Mouse (Mus musculus): ENCODE measurements around the gene S100a6.

S100a6 gene

GRCm38 (mm10) chr3:90612728-90613291 is at the start of gene S100a6:
Gene S100a6, plus strand, starts transcription at chr3:90612882.
- peak; percentile 84 for DNase-seq

DNA sequence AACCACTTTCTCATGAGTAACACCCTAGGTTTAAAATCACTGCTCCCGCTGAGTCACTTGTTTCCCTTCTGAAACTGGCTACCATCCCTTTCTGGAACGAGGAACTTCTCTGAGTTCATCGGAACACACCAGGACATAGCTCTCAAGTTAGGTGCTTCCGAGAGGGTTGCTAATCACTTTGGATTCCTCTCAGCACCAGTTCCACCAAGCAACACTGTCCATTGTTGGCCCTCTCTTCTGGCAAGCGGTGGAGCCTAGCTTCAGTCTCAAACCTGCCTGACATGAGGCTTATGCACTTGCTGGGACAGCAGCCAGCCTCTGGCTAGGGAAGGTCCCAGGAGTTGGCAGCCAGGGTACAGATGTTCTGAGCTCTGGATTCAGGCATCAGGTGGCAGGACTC is 38.0 kb upstream of the S100a6 start:
- no peak for DNase-seq

GRCm38 (mm10) chr3:90575320-90575719 is 37.4 kb upstream of the S100a6 start:
- DNase-seq = no peak

- DNase-seq = no peak
Measured at GRCm38 (mm10) chr3:90576351-90577001, 36.2 kb upstream of the S100a6 start.

- no peak for DNase-seq
Measured at GRCm38 (mm10) chr3:90579433-90579832, 33.2 kb upstream of the S100a6 start.

GRCm38 (mm10) chr3:90581141-90581540 is 31.5 kb upstream of the S100a6 start:
- DNase-seq = no peak

DNA sequence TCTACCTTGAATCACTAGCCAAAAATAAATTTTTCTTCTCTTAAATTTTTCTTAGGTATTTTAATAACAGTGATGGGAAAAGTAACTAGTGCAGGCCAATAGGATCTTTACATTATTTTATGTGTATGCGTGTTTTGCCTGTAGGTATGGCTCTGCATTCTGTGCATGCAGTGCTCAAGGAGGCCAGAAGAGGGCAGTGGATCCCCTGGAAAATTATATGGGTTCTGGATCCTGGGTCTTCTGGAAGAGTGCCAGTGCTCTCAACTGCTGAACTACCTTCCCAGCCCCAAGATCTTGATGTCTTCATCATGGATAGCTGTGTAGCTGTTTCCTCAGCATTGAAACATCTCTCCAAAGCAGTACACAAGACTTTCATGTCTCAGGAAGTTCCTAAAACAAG is 30.5 kb upstream of the S100a6 start:
- DNase-seq = no peak

- DNase-seq = no peak
Measured at GRCm38 (mm10) chr3:90582556-90582955, 30.1 kb upstream of the S100a6 start.

GRCm38 (mm10) chr3:90583893-90584292 is 28.8 kb upstream of the S100a6 start:
- DNase-seq = no peak

DNA sequence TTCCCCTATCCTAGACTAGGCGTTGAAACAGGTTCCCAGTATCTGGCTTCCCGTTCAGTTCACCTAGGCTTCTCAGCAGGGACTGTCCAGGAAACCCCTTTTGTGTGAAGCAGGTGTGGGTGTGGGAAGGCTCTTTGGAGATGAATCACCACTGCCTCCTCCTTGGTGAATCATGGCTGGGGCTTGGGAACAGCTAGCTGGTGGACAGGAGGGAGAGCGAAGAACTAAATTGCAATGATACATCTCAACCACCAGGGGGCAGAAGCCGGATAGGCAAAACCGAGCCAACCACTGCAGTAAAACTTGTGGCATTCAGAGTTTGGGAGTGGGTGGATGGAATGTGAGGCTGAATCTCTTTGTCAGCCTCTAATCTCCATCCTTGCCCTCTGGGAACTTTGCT is 27.1 kb upstream of the S100a6 start:
- peak; percentile 80 for DNase-seq

GRCm38 (mm10) chr3:90586016-90586643 is 26.6 kb upstream of the S100a6 start:
- DNase-seq = no peak

DNA sequence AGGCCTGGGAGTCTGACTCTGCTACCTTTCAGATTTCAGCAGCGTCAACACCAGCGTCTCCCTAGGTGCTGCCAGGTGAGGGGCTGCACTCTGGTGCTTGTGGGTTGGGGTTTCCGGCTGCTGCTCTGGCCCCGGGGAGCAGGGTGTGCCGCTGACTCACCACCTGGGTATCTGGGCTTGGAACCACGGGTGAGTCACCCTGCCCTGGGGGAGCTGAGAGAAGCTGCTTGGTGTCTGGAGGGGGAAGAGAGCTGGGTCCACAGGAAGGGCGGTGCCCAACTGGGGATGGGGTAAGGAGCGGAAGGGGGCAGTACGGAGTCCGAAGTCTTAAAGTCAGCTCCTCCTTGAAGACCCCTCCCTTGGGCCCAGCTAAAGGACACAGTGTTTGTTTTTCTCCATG is 25.8 kb upstream of the S100a6 start:
- DNase-seq = peak; percentile 78

GRCm38 (mm10) chr3:90587361-90588101 is 25.2 kb upstream of the S100a6 start:
- DNase-seq = peak; percentile 42

DNA sequence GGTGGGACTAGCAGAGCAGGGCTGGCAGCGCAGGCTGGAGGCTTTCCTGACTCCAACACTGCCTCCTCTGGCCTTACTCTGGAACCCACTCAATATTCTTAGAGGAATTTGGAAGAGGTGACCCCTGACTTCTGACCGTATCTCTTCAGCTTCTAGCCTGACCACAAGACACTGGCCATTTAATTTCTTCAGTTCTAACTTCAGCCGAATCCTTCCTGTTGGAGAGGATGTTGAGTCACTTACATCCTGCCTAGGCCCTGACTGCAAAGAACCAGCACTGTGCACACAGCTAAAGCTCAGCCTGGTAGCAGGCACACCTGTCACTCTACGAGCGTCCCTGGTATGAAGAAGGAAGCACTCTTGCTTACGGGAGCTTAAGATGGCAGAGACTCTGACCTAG is 23.3 kb upstream of the S100a6 start:
- no peak for DNase-seq

DNA sequence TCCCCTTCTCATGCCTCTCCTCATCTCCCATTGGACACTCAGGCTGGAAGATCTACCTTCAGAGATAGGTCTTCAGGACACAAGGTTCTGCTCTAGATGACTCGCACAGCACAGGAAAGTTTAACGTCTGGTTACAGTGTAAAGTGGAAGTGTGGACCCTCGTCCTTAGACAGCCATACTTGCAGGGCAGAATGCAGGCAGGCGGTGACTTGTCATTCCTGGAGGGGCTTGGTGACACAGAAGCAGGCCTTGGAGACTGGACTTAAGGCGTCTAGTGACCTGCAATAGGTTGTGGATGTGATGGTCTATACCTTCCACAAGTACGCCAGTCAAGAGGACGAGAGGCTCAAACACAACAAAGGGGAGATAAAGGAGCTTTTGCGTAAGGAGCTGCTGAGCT is 22.7 kb upstream of the S100a6 start, which contains the start of gene S100a2:
Gene S100a2, plus strand, starts transcription at position 301 of the 400 bp plus-strand sequence.
- no peak for DNase-seq

- DNase-seq = no peak
Measured at GRCm38 (mm10) chr3:90594466-90594865, 18.2 kb upstream of the S100a6 start.

GRCm38 (mm10) chr3:90595556-90595955 is 17.1 kb upstream of the S100a6 start:
- no peak for DNase-seq

GRCm38 (mm10) chr3:90596810-90597209 is 15.9 kb upstream of the S100a6 start:
- no peak for DNase-seq

DNA sequence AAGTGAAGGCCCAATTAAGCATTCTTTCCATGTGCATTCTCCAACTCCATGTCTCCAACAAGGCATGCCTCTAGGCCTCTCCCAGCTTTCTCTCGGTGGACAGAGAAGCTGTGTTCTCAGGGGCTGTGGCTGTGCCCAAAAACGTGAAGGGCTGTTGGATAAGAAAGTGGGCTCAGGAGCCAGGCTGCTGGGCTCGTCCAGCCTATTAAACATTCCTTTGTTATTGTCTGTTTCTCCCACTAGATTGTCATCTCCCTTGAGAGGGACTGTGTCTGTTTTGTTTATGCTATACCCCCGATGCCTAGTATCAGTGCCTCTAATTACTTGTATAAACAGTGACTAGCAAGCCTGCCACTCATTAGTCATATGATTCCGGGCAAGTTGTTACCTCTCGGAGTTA is 14.9 kb upstream of the S100a6 start:
- no peak for DNase-seq

- DNase-seq = no peak
Measured at GRCm38 (mm10) chr3:90598212-90598611, 14.5 kb upstream of the S100a6 start.

DNA sequence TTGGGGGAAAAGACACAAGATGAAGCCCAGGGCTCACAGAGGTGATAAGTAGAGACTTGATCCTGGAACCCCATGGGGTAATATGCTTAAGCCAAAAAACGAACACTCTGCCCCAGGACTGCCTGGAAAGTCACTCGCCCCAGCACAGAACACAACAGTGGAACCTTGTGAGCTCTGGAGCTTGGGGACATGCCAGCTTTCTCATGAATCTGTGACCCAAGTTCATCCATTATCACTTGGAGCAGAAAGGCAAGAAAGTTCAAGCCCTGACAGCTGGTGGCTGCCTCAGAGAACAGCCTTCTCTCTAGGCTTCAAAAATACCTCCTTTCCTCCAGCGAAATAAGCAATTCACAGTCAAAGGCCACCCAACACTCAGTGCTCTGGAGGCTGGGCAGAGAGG is 13.3 kb upstream of the S100a6 start:
- no peak for DNase-seq

DNA sequence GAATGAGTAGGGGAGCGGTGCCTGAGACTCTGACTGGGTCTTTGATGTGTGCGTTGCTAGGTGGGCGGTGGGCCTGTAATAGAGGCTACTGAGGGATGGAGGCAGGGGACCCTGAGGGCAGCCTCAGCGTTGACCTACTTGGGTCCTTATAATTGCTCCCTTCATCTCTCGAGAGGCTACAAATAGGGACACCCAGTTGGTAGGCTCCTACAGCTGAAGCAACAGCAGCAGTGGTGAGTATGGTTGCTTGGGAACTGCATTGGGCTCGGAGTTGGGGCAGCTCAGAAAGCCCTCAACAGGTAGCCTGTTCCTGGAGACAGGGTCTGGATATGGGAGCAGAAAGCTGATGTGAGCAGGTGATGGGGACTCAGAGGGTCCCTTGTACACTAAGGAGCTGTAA is 12.6 kb upstream of the S100a6 start:
- DNase-seq = no peak

GRCm38 (mm10) chr3:90600458-90601195 is 12.1 kb upstream of the S100a6 start:
- no peak for DNase-seq

Measured in lung, postnatal 10 days (tissue).